Mouse (Mus musculus) midbrain, postnatal 0 days (tissue): ENCODE data around the gene Tbc1d17. TPM values are rescaled to one million over a fixed set of nuclear protein-coding genes. Genes with fewer than 3 reads are reported as not detected.
A peak's percentile ranks its signal among the peaks of the same experiment; 100 is the strongest.

Source experiments
- ATAC-seq: fragments of 200-750 bp; cut with Nextera tagmentation; 2 replicates; pipeline ENCODE4 v1.8.0; 2017; ENCODE audit warnings: moderate number of reproducible peaks, mild to moderate bottlenecking, moderate TSS enrichment, moderate library complexity; ENCODE audit not compliant: low FRiP score
- DNase-seq: peaks from one replicate; pipeline ENCODE4 v3.0.0-alpha.2; 2015; ENCODE audit warnings: low spot score
- H3K27ac ChIP-seq: fragments of 300-500 bp; sonication (generic); 2 replicates; pipeline ENCODE4 v1.5.1; 2014; ENCODE audit warnings: low read depth, mild to moderate bottlenecking, low read length, mixed read lengths
- H3K27me3 ChIP-seq: fragments of 300-500 bp; sonication (generic); 2 replicates; pipeline ENCODE4 v1.6.1; 2014; ENCODE audit warnings: low read length, control low read depth, mixed read lengths; ENCODE audit not compliant: insufficient read depth
- H3K36me3 ChIP-seq: fragments of 300-500 bp; sonication (generic); 2 replicates; pipeline ENCODE4 v1.6.1; 2014; ENCODE audit warnings: low read length, control low read depth, mixed read lengths; ENCODE audit not compliant: insufficient read depth
- H3K4me1 ChIP-seq: fragments of 300-500 bp; sonication (generic); 2 replicates; pipeline ENCODE4 v1.6.1; 2014; ENCODE audit warnings: mild to moderate bottlenecking, control low read depth, antibody characterized with exemption, low read length, mixed read lengths; ENCODE audit not compliant: insufficient read depth
- H3K4me2 ChIP-seq: fragments of 300-500 bp; sonication (generic); 2 replicates; pipeline ENCODE4 v1.6.1; 2014; ENCODE audit warnings: low read depth, mild to moderate bottlenecking, low read length, mixed read lengths; ENCODE audit not compliant: poor library complexity, severe bottlenecking
- H3K4me3 ChIP-seq: fragments of 300-500 bp; sonication (generic); 2 replicates; pipeline ENCODE4 v1.5.1; 2014; ENCODE audit warnings: low read depth, mild to moderate bottlenecking, low read length, moderate library complexity
- H3K9ac ChIP-seq: fragments of 300-500 bp; sonication (generic); replicated peaks from 2 replicates; pipeline ENCODE4 v1.6.1; 2014; ENCODE audit warnings: mild to moderate bottlenecking, low read length, moderate library complexity, mixed read lengths; ENCODE audit not compliant: poor library complexity, severe bottlenecking
- H3K9me3 ChIP-seq: fragments of 300-500 bp; sonication (generic); 2 replicates; pipeline ENCODE4 v1.6.1; 2016; ENCODE audit warnings: low read length, control low read depth
- CTCF ChIP-seq: IDR thresholded peaks from 2 replicates; pipeline ENCODE4 v1.5.1; 2016; ENCODE audit warnings: antibody characterized with exemption, mild to moderate bottlenecking
- WGBS: fragments of 180-500 bp; shearing (Covaris S2); extraction: QIAGEN DNeasy Blood & Tissue Kit; methylation state at CpG from one replicate; pipeline ENCODE4 v1.1.7; 2014; 5-methylcytosine and 5-hydroxymethylcytosine counted together
- polyA plus RNA-seq: library from polyadenylated mRNA; unstranded; fragments of >200 nt; fragmentation: Nextera tagmentation; extraction: Ambion mirVana; gene quantifications from 2 replicates; pipeline ENCODE4 v1.2.1, GENCODE M21; 2015
- total RNA-seq: library from RNA; depleted of rRNA; stranded (reverse); fragments of >200 nt; gene quantifications from 2 replicates; pipeline ENCODE4 v1.2.3, GENCODE M21; 2014

Tbc1d17 gene
- total and polyA plus RNA-seq, 2 experiments from 2014 or later = 79.7 to 115 TPM

DNA sequence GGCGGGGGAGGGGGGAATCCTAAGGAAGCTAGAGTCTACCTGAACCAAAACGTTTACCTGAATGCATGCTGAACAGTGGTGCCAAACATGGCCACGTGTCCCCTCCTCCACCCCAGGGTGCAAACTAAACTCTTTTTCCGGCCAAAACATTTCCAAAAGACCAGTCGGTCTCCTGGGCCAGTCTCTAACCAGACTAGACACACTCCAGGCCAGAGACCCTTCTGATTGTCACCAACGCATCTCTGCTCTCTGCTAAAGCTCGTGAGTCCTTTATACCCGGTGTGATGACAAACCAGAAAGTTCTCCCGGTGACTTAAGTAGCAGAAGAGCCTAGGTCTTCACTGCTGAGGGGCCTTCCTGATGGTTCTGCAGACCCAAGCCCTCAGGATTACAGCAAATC lies 18.9 kb upstream of the Tbc1d17 start:
- Histone ChIP-seq H3K27ac (no peak overlapping the region), H3K27me3 (no peaks in the 10 kb centered on the region), H3K9ac (peak overlapping the region; percentile 29; the same call in 1 of the 2 replicates), H3K4me3 (peak overlapping the region; percentile 98), H3K4me1 (peaks cover 24% of the 10 kb centered on the region), H3K9me3 (no peaks in the 10 kb centered on the region), H3K4me2 (peak overlapping the region; percentile 92), H3K36me3 (peaks cover 27% of the 10 kb centered on the region)
- DNase-seq (no peak), ATAC-seq (no peak)
- WGBS = 36% methylated on average over 9 of the region's 9 CpGs
- no peak for TF ChIP-seq CTCF

DNA sequence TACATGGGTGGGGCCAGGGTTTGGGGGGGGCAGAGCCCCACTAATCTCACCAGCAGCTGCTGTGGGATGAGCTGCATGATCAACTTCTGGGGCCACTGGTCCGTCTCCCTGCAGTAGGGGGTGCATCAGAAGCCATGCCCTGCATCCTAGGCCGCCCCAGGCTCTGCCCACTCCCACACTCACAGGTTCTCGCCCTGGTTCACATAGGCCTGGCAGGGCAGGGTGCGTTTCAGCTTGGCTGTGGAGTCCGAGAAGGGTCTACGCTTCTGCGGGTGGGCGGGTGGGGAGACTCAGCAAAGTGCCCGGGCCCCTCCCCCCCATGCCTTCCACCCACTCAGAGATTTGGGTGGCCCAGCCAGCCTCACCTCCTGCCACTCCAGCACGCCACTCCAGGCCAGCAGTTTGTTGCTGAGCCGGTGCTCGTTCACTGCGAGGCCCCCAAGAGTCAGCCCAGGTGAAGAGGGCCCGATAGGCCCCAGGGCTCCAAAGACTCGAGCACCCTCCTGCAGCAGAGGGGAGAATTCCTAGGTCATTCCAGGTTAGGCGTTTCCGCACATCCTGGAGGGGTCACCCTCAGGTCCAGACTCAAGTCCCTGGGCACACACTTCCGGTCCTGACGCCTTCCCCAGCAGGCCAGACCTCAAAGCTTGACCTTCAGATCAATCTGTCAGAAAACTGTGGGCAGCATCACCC lies 18.3 kb upstream of the Tbc1d17 start:
- DNase-seq = no peak
- peak overlapping the region; percentile 29; the same call in 1 of the 2 replicates for H3K9ac ChIP-seq
- WGBS = 64% methylated on average over 19 of the region's 19 CpGs
- no peak for ATAC-seq
- peak overlapping the region; percentile 92 for H3K4me2 ChIP-seq
- H3K9me3 ChIP-seq = no peaks in the 10 kb centered on the region
- H3K4me1 ChIP-seq = peaks cover 24% of the 10 kb centered on the region
- no peaks in the 10 kb centered on the region for H3K27me3 ChIP-seq
- 0 out of 2 replicates have a peak overlapping the region, but pooled peaks have one; percentile 32 for H3K27ac ChIP-seq
- H3K4me3 ChIP-seq = peak overlapping the region; percentile 98
- TF ChIP-seq CTCF = no peak
- peaks cover 34% of the 10 kb centered on the region for H3K36me3 ChIP-seq

DNA sequence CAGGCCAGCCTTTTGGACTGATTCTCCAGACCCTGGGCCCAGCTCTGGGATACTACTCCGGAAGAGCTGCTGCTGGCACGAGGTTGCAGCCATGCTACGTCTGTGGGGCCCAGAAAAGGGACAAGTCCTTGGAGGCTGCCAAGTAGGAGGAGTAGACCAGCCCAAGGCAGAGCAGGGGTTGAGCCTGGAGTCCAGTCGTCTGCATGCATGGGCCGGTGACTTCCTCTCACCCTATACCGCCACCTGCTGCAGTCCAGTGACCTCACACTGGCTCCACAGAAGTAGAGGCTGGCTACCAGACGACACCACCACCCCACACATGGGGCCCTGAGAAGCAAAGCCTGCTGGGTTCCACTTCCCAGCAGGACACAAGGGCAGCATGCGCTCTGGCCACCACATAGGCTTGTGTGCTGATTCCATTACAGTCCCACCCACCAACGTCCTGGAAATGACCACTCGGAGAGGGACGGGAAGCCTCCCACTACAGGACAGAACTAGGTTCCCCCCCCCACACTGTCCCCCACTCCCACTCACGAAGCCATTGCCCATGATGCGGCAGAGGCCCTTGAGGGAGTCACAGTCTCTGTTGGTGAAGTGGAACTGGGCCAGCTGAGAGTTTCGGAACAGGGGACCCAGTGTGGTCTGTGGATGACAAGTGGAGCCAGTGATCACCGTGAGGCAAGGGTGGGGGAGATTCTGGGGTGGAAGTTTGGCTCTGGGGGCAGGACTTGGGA lies 17.6 kb upstream of the Tbc1d17 start:
- Histone ChIP-seq H3K4me2 (peak overlapping the region; percentile 92), H3K27ac (peak overlapping the region; percentile 32), H3K9me3 (no peaks in the 10 kb centered on the region), H3K36me3 (peaks cover 38% of the 10 kb centered on the region), H3K4me3 (no peak overlapping the region), H3K9ac (0 out of 2 replicates have a peak overlapping the region, but pooled peaks have one; percentile 19), H3K27me3 (no peaks in the 10 kb centered on the region), H3K4me1 (peaks cover 24% of the 10 kb centered on the region)
- no peak for ATAC-seq
- peak; percentile 27; the same call in 1 of the 2 replicates for TF ChIP-seq CTCF
- 43% methylated on average over 15 of the region's 15 CpGs for WGBS
- peak; percentile 75 for DNase-seq

DNA sequence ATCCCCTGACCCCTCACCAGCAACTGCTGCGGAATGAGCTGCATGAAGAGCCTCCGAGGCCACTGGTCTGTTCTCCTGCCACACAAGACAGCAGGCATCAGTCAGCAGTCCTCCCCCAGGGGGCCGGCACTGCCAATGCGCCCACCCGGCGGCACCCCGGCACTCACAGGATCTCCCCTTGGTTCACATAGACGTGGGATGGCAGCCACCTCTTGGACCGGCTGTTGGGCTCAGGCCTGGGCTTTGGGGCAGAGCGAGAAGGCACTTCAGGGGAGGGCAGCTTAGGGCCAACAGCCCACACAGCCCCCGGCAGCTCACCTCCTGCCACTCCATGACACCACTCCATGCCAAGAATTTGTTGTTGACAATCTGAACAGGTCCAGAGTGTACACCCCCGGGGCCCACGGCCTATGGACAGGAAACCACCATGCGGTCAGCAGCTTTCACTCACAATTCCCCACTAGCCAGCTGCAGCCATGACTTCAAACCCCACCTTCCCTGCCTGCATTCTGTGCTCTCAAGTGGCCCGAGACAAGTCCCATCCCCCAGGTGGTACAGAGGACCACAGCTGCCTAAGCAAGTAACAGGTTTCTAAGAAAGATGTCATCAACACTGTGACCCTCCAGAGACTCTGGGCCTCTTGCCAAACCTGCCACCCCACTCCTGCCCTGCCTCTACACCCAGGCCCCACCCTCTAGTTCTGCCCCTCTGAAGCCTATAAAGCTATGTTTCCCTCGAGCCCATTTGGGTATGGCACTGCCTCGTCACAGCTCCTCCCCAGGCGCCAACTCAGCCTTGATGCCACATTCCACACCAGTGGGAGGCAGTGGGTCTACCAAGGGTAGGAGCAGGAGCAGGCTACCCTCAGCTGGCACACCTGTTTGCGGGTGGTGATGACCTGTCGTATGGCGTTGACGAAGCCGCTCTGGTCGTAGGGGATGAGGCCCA lies 16.0 kb upstream of the Tbc1d17 start:
- Histone ChIP-seq H3K9me3 (no peaks in the 10 kb centered on the region), H3K36me3 (peaks cover 38% of the 10 kb centered on the region), H3K9ac (no peak overlapping the region), H3K4me1 (peaks cover 23% of the 10 kb centered on the region), H3K4me2 (no peak overlapping the region), H3K4me3 (no peak overlapping the region), H3K27ac (no peak overlapping the region), H3K27me3 (no peaks in the 10 kb centered on the region)
- no peak for TF ChIP-seq CTCF
- DNase-seq = no peak
- 79% methylated on average over 24 of the region's 24 CpGs for WGBS
- no peak for ATAC-seq

DNA sequence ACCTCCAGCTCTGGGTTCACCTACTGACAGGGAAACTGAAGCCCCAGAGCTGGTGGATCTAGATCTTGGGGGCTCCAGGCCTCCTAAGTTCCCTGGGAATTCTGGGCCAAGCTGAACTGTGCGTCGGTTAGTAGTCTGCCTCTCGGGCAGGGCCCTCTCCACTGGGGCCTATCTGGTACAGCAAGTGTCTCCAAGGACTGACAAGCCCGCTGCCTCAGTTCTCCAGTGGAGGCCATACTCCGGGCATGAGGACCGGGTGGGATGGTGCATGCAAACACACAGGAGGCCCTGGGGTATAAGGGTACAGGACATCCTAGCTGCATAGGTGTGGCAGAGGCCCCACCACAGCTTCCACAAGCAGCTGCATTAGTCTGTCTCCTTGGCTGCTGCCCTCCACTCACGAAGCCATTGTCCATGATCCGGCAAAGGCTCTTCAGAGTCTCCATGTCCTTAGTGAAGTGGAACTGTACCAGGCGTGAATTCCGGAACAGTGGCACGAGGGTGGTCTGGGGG lies 15.2 kb upstream of the Tbc1d17 start:
- Histone ChIP-seq H3K9me3 (no peaks in the 10 kb centered on the region), H3K4me1 (peaks cover 23% of the 10 kb centered on the region), H3K27me3 (no peaks in the 10 kb centered on the region), H3K27ac (no peak overlapping the region), H3K4me2 (no peak overlapping the region), H3K4me3 (no peak overlapping the region), H3K36me3 (peaks cover 38% of the 10 kb centered on the region), H3K9ac (no peak overlapping the region)
- WGBS = 82% methylated on average over 11 of the region's 11 CpGs
- no peak for TF ChIP-seq CTCF
- no peak for ATAC-seq
- no peak for DNase-seq
